Mouse (Mus musculus) 416B (cell line): Measurements from ENCODE around the gene Dysf.

Experiments used
- DNase-seq: peaks from one replicate; pipeline ENCODE4 v3.0.0; 2011; ENCODE audit warnings: low read depth

Dysf gene

GRCm38 (mm10) chr6:84119731-84120530 is 111.5 kb downstream of the Dysf start:
- no peak for DNase-seq

- no peak for DNase-seq
These were observed 116.2 kb downstream of the Dysf start for GRCm38 (mm10) chr6:84124609-84125008.

- no peak for DNase-seq
These were observed 116.7 kb downstream of the Dysf start for GRCm38 (mm10) chr6:84125101-84125500.

- DNase-seq: no peak
These were observed 119.8 kb downstream of the Dysf start for GRCm38 (mm10) chr6:84128229-84128628.

- no peak for DNase-seq
These were observed 122.5 kb downstream of the Dysf start for GRCm38 (mm10) chr6:84130867-84131266.

GRCm38 (mm10) chr6:84131539-84131938 is 123.1 kb downstream of the Dysf start:
- no peak for DNase-seq

GRCm38 (mm10) chr6:84133053-84133452 is 124.7 kb downstream of the Dysf start:
- no peak for DNase-seq

- DNase-seq: no peak
These were observed 125.8 kb downstream of the Dysf start for GRCm38 (mm10) chr6:84133996-84134721.

GRCm38 (mm10) chr6:84134722-84135394 is 126.5 kb downstream of the Dysf start:
- DNase-seq: no peak

- DNase-seq: no peak
These were observed 127.3 kb downstream of the Dysf start for GRCm38 (mm10) chr6:84135709-84136108.

- DNase-seq: no peak
These were observed 128.0 kb downstream of the Dysf start for GRCm38 (mm10) chr6:84136345-84136744.

GRCm38 (mm10) chr6:84139932-84140331 is 131.5 kb downstream of the Dysf start:
- no peak for DNase-seq

GRCm38 (mm10) chr6:84142481-84142880 is 134.1 kb downstream of the Dysf start:
- DNase-seq: no peak

GRCm38 (mm10) chr6:84143328-84143727 is 134.9 kb downstream of the Dysf start:
- no peak for DNase-seq

- DNase-seq: no peak
These were observed 136.0 kb downstream of the Dysf start for GRCm38 (mm10) chr6:84144393-84144792.

GRCm38 (mm10) chr6:84147206-84148004 is 139.0 kb downstream of the Dysf start:
- no peak for DNase-seq

GRCm38 (mm10) chr6:84148470-84148869 is 140.1 kb downstream of the Dysf start:
- DNase-seq: peak; percentile 59

GRCm38 (mm10) chr6:84154508-84154907 is 146.1 kb downstream of the Dysf start:
- DNase-seq: no peak

GRCm38 (mm10) chr6:84155765-84156164 is 147.4 kb downstream of the Dysf start:
- no peak for DNase-seq

- no peak for DNase-seq
These were observed 148.2 kb downstream of the Dysf start for GRCm38 (mm10) chr6:84156481-84157025.

GRCm38 (mm10) chr6:84159046-84159445 is 150.7 kb downstream of the Dysf start:
- DNase-seq: no peak

GRCm38 (mm10) chr6:84167612-84168011 is 159.2 kb downstream of the Dysf start:
- no peak for DNase-seq
